Mouse (Mus musculus) urinary bladder, adult 2 months (tissue): ENCODE measurements around the gene Arfgap3. TPM values are rescaled to one million over a fixed set of nuclear protein-coding genes. Genes with fewer than 3 reads are reported as not detected.
"Not testable (repeated sequence)": the region's sequence is repeated elsewhere in the genome, so short reads cannot be mapped to it uniquely, and the experiment has no call there.

Experiments used
- DNase-seq: peaks from one replicate; pipeline ENCODE4 v3.0.0; 2022; ENCODE audit warnings: low spot score
- polyA plus RNA-seq: library from polyadenylated mRNA; depleted of rRNA; stranded (reverse); fragments of >200 nt; gene quantifications from 2 replicates; pipeline ENCODE4 v1.2.3, GENCODE M21; 2012; rRNA removed

Arfgap3 gene
- polyA plus RNA-seq, result 68.2 and 69.5 TPM in 2 replicates

- peak; percentile 92 for DNase-seq
These were observed at the start of gene Arfgap3 for GRCm38 (mm10) chr15:83349954-83350711. TSS of gene Arfgap3 (minus strand) at chr15:83350247.

GRCm38 (mm10) chr15:83392722-83393121 lies 42.7 kb upstream of the Arfgap3 start:
- no peak for DNase-seq

- no peak for DNase-seq
These were observed 37.9 kb upstream of the Arfgap3 start for GRCm38 (mm10) chr15:83387911-83388310.

- DNase-seq, result no peak
These were observed 33.6 kb upstream of the Arfgap3 start for GRCm38 (mm10) chr15:83383633-83384032.

- DNase-seq, result no peak
These were observed 33.1 kb upstream of the Arfgap3 start for GRCm38 (mm10) chr15:83383136-83383535.

GRCm38 (mm10) chr15:83382467-83382866 lies 32.4 kb upstream of the Arfgap3 start:
- no peak for DNase-seq

- no peak for DNase-seq
These were observed 27.1 kb upstream of the Arfgap3 start for GRCm38 (mm10) chr15:83377153-83377552.

GRCm38 (mm10) chr15:83375136-83375535 lies 25.1 kb upstream of the Arfgap3 start:
- peak; percentile 51 for DNase-seq

GRCm38 (mm10) chr15:83374076-83374475 lies 24.0 kb upstream of the Arfgap3 start:
- no peak for DNase-seq

GRCm38 (mm10) chr15:83368702-83369101 lies 18.7 kb upstream of the Arfgap3 start:
- DNase-seq, result not testable (repeated sequence)

- no peak for DNase-seq
These were observed 18.2 kb upstream of the Arfgap3 start for GRCm38 (mm10) chr15:83368261-83368660.

- peak; percentile 51 for DNase-seq
These were observed 17.0 kb upstream of the Arfgap3 start for GRCm38 (mm10) chr15:83366933-83367552.

- DNase-seq, result no peak
These were observed 15.7 kb upstream of the Arfgap3 start for GRCm38 (mm10) chr15:83365697-83366096.

- DNase-seq, result no peak
These were observed 14.1 kb upstream of the Arfgap3 start for GRCm38 (mm10) chr15:83364194-83364593.

- DNase-seq, result not testable (repeated sequence)
These were observed 12.8 kb upstream of the Arfgap3 start for GRCm38 (mm10) chr15:83362813-83363212.

- DNase-seq, result not testable (repeated sequence)
These were observed 10.9 kb upstream of the Arfgap3 start for GRCm38 (mm10) chr15:83360899-83361298.

- no peak for DNase-seq
These were observed 10.1 kb upstream of the Arfgap3 start for GRCm38 (mm10) chr15:83360140-83360539.

- no peak for DNase-seq
These were observed 8.4 kb upstream of the Arfgap3 start for GRCm38 (mm10) chr15:83358476-83358875.

GRCm38 (mm10) chr15:83351546-83351945 lies 1.5 kb upstream of the Arfgap3 start:
- DNase-seq, result no peak

- no peak for DNase-seq
These were observed 812 bp upstream of the Arfgap3 start for GRCm38 (mm10) chr15:83350859-83351258.

GRCm38 (mm10) chr15:83349225-83349953 lies 658 bp downstream of the Arfgap3 start:
- no peak for DNase-seq

GRCm38 (mm10) chr15:83348747-83349146 lies 1.3 kb downstream of the Arfgap3 start:
- DNase-seq, result no peak
